Mouse (Mus musculus) myocyte (in vitro differentiated cells): Measurements from ENCODE around the gene Aldh5a1. TPM values are rescaled to one million over a fixed set of nuclear protein-coding genes. Genes with fewer than 3 reads are reported as not detected.

Source experiments
- H3K27me3 ChIP-seq: one replicate; pipeline ENCODE4 v1.6.1; 2011; ENCODE audit not compliant: control insufficient read depth, insufficient read depth, insufficient read length
- H3K36me3 ChIP-seq: one replicate; pipeline ENCODE4 v1.6.1; 2011; ENCODE audit not compliant: control insufficient read depth, insufficient read depth
- H3K4me2 ChIP-seq: one replicate; pipeline ENCODE4 v1.6.1; 2011; ENCODE audit warnings: low read depth, control low read depth
- H3K4me3 ChIP-seq: one replicate; pipeline ENCODE4 v1.5.1; 2011; ENCODE audit warnings: mild to moderate bottlenecking, control low read depth, moderate library complexity
- H3K79me2 ChIP-seq: one replicate; pipeline ENCODE4 v1.6.1; 2011; ENCODE audit not compliant: control insufficient read depth, insufficient read depth
- H3ac ChIP-seq: one replicate; pipeline ENCODE4 v1.6.1; 2011; ENCODE audit not compliant: control insufficient read depth, insufficient read length
- E2F4 ChIP-seq: IDR thresholded peaks from one replicate; pipeline ENCODE4 v1.6.1; 2011; ENCODE audit warnings: mild to moderate bottlenecking, control low read depth, moderate library complexity; ENCODE audit not compliant: insufficient read depth
- polyA plus RNA-seq: library from polyadenylated mRNA; unstranded; fragments of >200 nt; fragmentation: generic; extraction: Trizol; gene quantifications from one replicate; pipeline ENCODE4 v1.2.1, GENCODE M21; 2012; ENCODE audit warnings: missing spikeins

Gene Aldh5a1
- polyA plus RNA-seq, 1 experiment: 0.54 TPM

GRCm38 (mm10) chr13:24859115-24859514 is 78.3 kb downstream of the Aldh5a1 start:
- no peak for TF ChIP-seq E2F4
- Histone ChIP-seq H3K4me2 (no peak overlapping the region), H3K27me3 (no peaks in the 10 kb centered on the region), H3ac (no peak overlapping the region), H3K36me3 (no peaks in the 10 kb centered on the region), H3K4me3 (no peak overlapping the region), H3K79me2 (no peaks in the 10 kb centered on the region)

Other genes starting within 250 kb of the Aldh5a1 start
- 0.07 TPM for gene Armh2, start 196.4 kb downstream of the Aldh5a1 start, polyA plus RNA-seq
- 10.8 TPM for gene Gmnn, start 175.7 kb downstream of the Aldh5a1 start, polyA plus RNA-seq
- gene BC005537, start 136.0 kb downstream of the Aldh5a1 start, polyA plus RNA-seq: 27.3 TPM
- 67.1 TPM for gene Acot13, start 106.1 kb downstream of the Aldh5a1 start, polyA plus RNA-seq
- 5.4 TPM for gene Tdp2, start 106.0 kb downstream of the Aldh5a1 start, polyA plus RNA-seq
- gene D130043K22Rik, start 92.5 kb downstream of the Aldh5a1 start, polyA plus RNA-seq: not detected
- 0.04 TPM for gene Gpld1, start 5.5 kb upstream of the Aldh5a1 start, polyA plus RNA-seq
- gene Mrs2, start 82.7 kb upstream of the Aldh5a1 start, polyA plus RNA-seq: 12.7 TPM
- gene Dcdc2a, start 118.3 kb upstream of the Aldh5a1 start, polyA plus RNA-seq: 0.05 TPM